Mouse (Mus musculus) heart, postnatal 0 days (tissue): ENCODE measurements around the gene Lgals3bp.
A peak's percentile ranks its signal among the peaks of the same experiment; 100 is the strongest.

Experiments used
- CTCF ChIP-seq: IDR thresholded peaks from 2 replicates; pipeline ENCODE4 v1.5.1; 2016; ENCODE audit warnings: antibody characterized with exemption, control low read depth, low read depth
- EP300 ChIP-seq: IDR thresholded peaks from 2 replicates; pipeline ENCODE4 v1.6.1; 2016; ENCODE audit warnings: antibody characterized with exemption, low read depth

DNA sequence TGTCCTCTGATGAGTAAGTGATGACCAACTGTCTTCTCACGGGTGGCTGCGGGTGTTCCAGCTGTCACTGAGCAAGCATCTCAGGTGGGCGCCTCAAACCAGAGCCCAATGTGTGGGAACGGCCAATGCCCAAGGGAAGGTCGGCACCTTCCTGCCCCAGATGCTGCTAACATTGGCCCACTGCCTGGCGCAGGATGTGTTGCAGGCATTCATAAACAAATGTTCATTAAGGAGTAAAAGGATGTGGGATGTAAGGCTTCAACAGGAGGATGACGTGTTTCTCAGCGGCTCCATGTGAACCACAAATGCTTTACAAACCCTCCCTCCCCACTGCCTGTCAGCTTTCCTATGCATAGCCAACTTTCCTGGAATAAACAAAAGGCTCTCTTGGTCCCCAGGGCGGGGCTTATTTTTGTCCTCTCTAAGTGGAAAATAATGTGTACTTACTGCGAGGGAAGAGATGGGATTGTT is 31.5 kb upstream of the Lgals3bp start:
- no peak for TF ChIP-seq CTCF
- peak; percentile 70; the same call in 1 of the 2 replicates for TF ChIP-seq EP300
